Mouse (Mus musculus): ENCODE measurements around the gene Tubal3. TPM values are rescaled to one million over a fixed set of nuclear protein-coding genes. Genes with fewer than 3 reads are reported as not detected.

Gene Tubal3
- polyA plus RNA-seq, 2 experiments, result 0.03 TPM; not detected in 1

DNA sequence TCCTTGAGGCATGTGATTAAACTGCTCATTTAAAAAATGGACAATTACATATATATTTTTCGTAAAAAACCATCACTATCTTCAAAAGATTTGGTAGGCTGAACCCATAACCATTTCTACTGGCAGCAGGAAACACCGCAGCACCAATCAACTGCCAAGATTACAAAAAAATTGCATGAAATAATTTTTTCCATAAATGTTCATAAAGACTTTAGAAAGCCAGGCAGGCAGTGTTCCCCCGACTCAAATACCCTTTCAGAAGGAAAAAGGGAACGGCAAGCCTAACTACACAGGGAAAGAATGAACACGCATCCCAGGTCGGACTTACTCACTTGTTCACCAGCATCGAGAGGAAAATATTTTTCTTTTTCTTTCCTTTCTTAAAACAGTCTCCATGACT, 25.5 kb upstream of the Tubal3 start:
- Histone ChIP-seq H3K27me3 (ENCODE audit: control insufficient read depth, insufficient read depth, low read length) (no peaks in the 10 kb centered on the region), H3K4me2 (replicated peaks; ENCODE audit: low read depth, low read length, severe bottlenecking) (peak overlapping the region; percentile 54), H3K36me3 (ENCODE audit: control insufficient read depth, insufficient read depth, low read length) (peaks cover 15% of the 10 kb centered on the region), H3K9me3 (ENCODE audit: control insufficient read depth, low read length) (no peaks in the 10 kb centered on the region), H3K27ac (replicated peaks; ENCODE audit: low read depth, low read length) (peak overlapping the region; percentile 86), H3K9ac (ENCODE audit: low read depth, low read length, severe bottlenecking) (peak overlapping the region; percentile 83), H3K4me1 (ENCODE audit: control insufficient read depth, insufficient read depth, low read length) (peaks cover 10% of the 10 kb centered on the region), H3K4me3 (replicated peaks; ENCODE audit: low read length) (peak overlapping the region; percentile 71)
- 11% methylated on average over 7 of the region's 7 CpGs for WGBS
- TF ChIP-seq POLR2A (IDR thresholded peaks at IDR 0.05; ENCODE audit: borderline replicate concordance, extremely low read depth, insufficient read depth, insufficient read length), result no peak
- ATAC-seq (ENCODE audit: low FRiP score, low read depth), result no peak
- DNase-seq (ENCODE audit: low spot score), result peak; percentile 57

DNA sequence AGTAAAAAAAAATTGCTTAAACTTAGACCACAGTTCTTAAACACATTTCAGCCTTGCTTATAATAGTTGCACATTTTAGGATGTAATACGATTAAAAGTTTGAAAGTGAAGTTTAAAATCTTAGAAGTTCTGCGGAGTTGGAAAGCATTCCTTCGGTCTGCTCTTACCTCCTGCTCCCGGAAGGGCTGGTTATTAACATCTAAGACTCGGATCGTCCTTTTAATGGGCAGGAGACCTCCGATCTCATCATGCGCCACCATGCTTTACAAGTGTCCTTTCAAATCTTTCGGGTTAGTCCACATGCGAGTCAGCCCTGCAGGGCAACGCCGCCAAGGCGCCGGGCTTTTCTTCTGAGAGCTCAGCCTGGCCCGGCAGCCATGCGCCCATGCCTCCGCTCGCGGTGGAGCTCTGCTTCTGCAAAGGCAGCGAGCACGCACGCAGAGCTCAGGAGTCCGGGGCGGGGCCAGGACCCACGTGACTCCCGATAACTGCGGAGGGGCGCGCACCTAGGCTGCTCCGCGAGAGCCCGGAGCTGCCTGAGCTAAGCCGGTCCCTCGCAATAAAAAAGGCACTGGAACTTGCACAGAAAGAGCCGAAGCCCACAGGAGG, 24.8 kb upstream of the Tubal3 start:
- peaks cover 10% of the 10 kb centered on the region for H3K4me1 ChIP-seq (ENCODE audit: control insufficient read depth, insufficient read depth, low read length)
- H3K36me3 ChIP-seq (ENCODE audit: control insufficient read depth, insufficient read depth, low read length), result peaks cover 8% of the 10 kb centered on the region
- WGBS, result under 1% methylated on average over 35 of the region's 35 CpGs
- peak overlapping the region; percentile 71 for H3K4me3 ChIP-seq (replicated peaks; ENCODE audit: low read length)
- peak overlapping the region; percentile 54 for H3K4me2 ChIP-seq (replicated peaks; ENCODE audit: low read depth, low read length, severe bottlenecking)
- peak; percentile 95 for ATAC-seq (ENCODE audit: low FRiP score, low read depth)
- no peaks in the 10 kb centered on the region for H3K27me3 ChIP-seq (ENCODE audit: control insufficient read depth, insufficient read depth, low read length)
- peak; percentile 98 for TF ChIP-seq POLR2A (IDR thresholded peaks at IDR 0.05; ENCODE audit: borderline replicate concordance, extremely low read depth, insufficient read depth, insufficient read length)
- peak overlapping the region; percentile 83 for H3K9ac ChIP-seq (ENCODE audit: low read depth, low read length, severe bottlenecking)
- no peaks in the 10 kb centered on the region for H3K9me3 ChIP-seq (ENCODE audit: control insufficient read depth, low read length)
- DNase-seq (ENCODE audit: low spot score), result peak; percentile 94
- peak overlapping the region; percentile 86 for H3K27ac ChIP-seq (replicated peaks; ENCODE audit: low read depth, low read length)

DNA sequence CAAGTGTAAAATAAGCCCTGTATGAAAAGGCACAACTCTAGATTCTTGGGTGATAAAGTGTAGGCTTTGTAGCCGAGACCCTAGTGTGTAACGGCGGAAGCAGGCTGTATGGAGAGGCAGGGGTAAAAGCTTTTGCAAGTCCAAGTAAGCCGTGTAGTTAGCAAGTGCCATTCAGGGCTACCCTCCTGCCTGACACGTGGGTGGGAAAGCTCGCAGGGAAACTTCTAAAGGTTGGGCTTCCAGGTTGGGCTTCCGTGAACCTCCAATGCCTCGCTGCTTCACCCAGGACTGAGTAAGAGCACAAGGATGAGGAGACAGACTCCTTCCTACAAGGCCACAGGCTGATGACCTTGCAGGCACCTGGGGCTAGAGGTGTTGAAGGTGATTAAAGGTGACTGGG, 23.5 kb upstream of the Tubal3 start:
- H3K9ac ChIP-seq (ENCODE audit: low read depth, low read length, severe bottlenecking), result no peak overlapping the region
- DNase-seq (ENCODE audit: low spot score) (no peak), ATAC-seq (ENCODE audit: low FRiP score, low read depth) (no peak)
- H3K9me3 ChIP-seq (ENCODE audit: control insufficient read depth, low read length), result no peaks in the 10 kb centered on the region
- H3K27me3 ChIP-seq (ENCODE audit: control insufficient read depth, insufficient read depth, low read length), result no peaks in the 10 kb centered on the region
- TF ChIP-seq POLR2A (IDR thresholded peaks at IDR 0.05; ENCODE audit: borderline replicate concordance, extremely low read depth, insufficient read depth, insufficient read length), result no peak
- no peak overlapping the region for H3K4me2 ChIP-seq (replicated peaks; ENCODE audit: low read depth, low read length, severe bottlenecking)
- H3K4me1 ChIP-seq (ENCODE audit: control insufficient read depth, insufficient read depth, low read length), result peaks cover 10% of the 10 kb centered on the region
- peaks cover 5% of the 10 kb centered on the region for H3K36me3 ChIP-seq (ENCODE audit: control insufficient read depth, insufficient read depth, low read length)
- no peak overlapping the region for H3K4me3 ChIP-seq (replicated peaks; ENCODE audit: low read length)
- H3K27ac ChIP-seq (replicated peaks; ENCODE audit: low read depth, low read length), result no peak overlapping the region
- WGBS, result 63% methylated on average over 8 of the region's 8 CpGs

DNA sequence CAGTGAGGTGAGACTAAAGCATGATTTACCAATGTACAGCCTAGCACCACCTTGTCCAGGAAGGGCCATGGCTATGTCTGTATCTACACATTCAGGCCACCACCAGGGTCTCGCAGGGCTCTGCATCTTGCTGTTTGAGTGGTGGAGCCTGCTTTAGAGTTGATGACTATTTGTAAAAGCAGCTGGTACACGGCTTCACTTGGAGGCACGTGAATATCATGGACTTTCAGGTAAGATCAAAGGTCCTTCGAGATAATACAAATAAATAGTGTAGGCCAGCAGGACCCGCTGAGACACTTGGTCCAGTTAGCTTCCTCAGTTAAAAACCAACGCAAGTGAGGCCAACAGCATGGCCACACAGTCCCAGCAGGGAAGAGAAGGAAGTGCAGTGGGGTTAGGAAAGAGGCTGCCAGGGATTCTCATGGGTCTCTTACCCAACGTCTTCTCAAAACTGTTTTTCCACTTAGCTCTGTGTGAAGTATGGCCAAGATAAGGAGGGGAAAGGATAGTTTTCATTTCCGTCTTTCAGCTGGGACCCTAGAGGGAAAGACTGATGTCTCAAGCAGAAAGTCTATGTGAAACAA, 22.6 kb upstream of the Tubal3 start:
- 82% methylated on average over 8 of the region's 8 CpGs for WGBS
- Histone ChIP-seq H3K4me3 (replicated peaks; ENCODE audit: low read length) (no peak overlapping the region), H3K27ac (replicated peaks; ENCODE audit: low read depth, low read length) (no peak overlapping the region), H3K9ac (ENCODE audit: low read depth, low read length, severe bottlenecking) (no peak overlapping the region), H3K4me1 (ENCODE audit: control insufficient read depth, insufficient read depth, low read length) (peaks cover 5% of the 10 kb centered on the region; the same call in 1 of the 2 replicates), H3K9me3 (ENCODE audit: control insufficient read depth, low read length) (no peaks in the 10 kb centered on the region), H3K4me2 (replicated peaks; ENCODE audit: low read depth, low read length, severe bottlenecking) (no peak overlapping the region), H3K27me3 (ENCODE audit: control insufficient read depth, insufficient read depth, low read length) (no peaks in the 10 kb centered on the region), H3K36me3 (ENCODE audit: control insufficient read depth, insufficient read depth, low read length) (peaks cover 2% of the 10 kb centered on the region; the same call in 1 of the 2 replicates)
- ATAC-seq (ENCODE audit: low FRiP score, low read depth), result no peak
- no peak for DNase-seq (ENCODE audit: low spot score)
- TF ChIP-seq POLR2A (IDR thresholded peaks at IDR 0.05; ENCODE audit: borderline replicate concordance, extremely low read depth, insufficient read depth, insufficient read length), result no peak

DNA sequence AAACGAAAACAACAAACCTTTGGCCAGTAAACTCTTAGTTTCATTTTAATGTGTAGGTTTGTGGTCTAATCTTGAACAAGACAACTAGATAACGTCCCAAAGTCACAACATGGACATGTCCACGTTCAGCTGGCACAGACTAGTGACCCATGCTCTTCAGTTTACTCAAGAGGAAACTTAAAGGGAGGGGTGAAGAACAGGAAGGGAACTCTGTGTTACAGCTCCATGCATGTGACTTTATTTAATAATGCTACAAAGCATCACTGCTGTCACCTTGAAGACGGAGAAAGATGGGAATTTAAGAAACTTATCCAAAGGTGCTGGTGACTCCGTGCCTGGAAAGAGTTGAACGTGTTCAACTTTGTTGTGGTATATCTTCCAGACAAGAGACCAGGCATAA, 22.0 kb upstream of the Tubal3 start:
- ATAC-seq (ENCODE audit: low FRiP score, low read depth), result no peak
- no peak overlapping the region for H3K27ac ChIP-seq (replicated peaks; ENCODE audit: low read depth, low read length)
- peaks cover 2% of the 10 kb centered on the region; the same call in 1 of the 2 replicates for H3K36me3 ChIP-seq (ENCODE audit: control insufficient read depth, insufficient read depth, low read length)
- H3K4me3 ChIP-seq (replicated peaks; ENCODE audit: low read length), result no peak overlapping the region
- TF ChIP-seq POLR2A (IDR thresholded peaks at IDR 0.05; ENCODE audit: borderline replicate concordance, extremely low read depth, insufficient read depth, insufficient read length), result no peak
- no peak overlapping the region for H3K9ac ChIP-seq (ENCODE audit: low read depth, low read length, severe bottlenecking)
- H3K4me2 ChIP-seq (replicated peaks; ENCODE audit: low read depth, low read length, severe bottlenecking), result no peak overlapping the region
- no peaks in the 10 kb centered on the region for H3K9me3 ChIP-seq (ENCODE audit: control insufficient read depth, low read length)
- no peaks in the 10 kb centered on the region for H3K27me3 ChIP-seq (ENCODE audit: control insufficient read depth, insufficient read depth, low read length)
- WGBS, result 92% methylated on average over 6 of the region's 6 CpGs
- H3K4me1 ChIP-seq (ENCODE audit: control insufficient read depth, insufficient read depth, low read length), result peaks cover 3% of the 10 kb centered on the region; the same call in 1 of the 2 replicates
- DNase-seq (ENCODE audit: low spot score), result no peak

Measured in limb, embryonic 14.5 days (tissue).